Mouse (Mus musculus) liver, postnatal 0 days (tissue): ENCODE measurements at regions not wholly inside any gene's neighbourhood (a gene's known extent, or its start where the extent isn't known, plus 50 kb on each side); places are given as distances from the start of the nearest gene placed in this dataset.

Experiments used
- CTCF ChIP-seq: sonication (generic); IDR thresholded peaks from 2 replicates; pipeline ENCODE4 v1.5.1; 2016; ENCODE audit warnings: antibody characterized with exemption, low read depth
- EP300 ChIP-seq: IDR thresholded peaks from 2 replicates; pipeline ENCODE4 v1.6.1; 2016; ENCODE audit warnings: antibody characterized with exemption, low read depth, mild to moderate bottlenecking

- TF ChIP-seq EP300 (no peak), CTCF (no peak)
Measured at GRCm38 (mm10) chr9:43395209-43395608, 84.6 kb downstream of the Trim29 start.
